Mouse (Mus musculus): ENCODE results near the gene Ccdc180.

Ccdc180 gene

GRCm38 (mm10) chr4:45972448-45972854 is 82.3 kb downstream of the Ccdc180 start:
- no peak for DNase-seq

- no peak for DNase-seq
These were observed 82.8 kb downstream of the Ccdc180 start for GRCm38 (mm10) chr4:45972951-45973350.

- DNase-seq = no peak
These were observed 87.0 kb downstream of the Ccdc180 start for GRCm38 (mm10) chr4:45976931-45977667.

GRCm38 (mm10) chr4:45979916-45980315 is 89.8 kb downstream of the Ccdc180 start:
- no peak for DNase-seq

GRCm38 (mm10) chr4:45981054-45981453 is 91.0 kb downstream of the Ccdc180 start:
- DNase-seq = no peak

- no peak for DNase-seq
These were observed 100.5 kb downstream of the Ccdc180 start for GRCm38 (mm10) chr4:45990427-45991135.

GRCm38 (mm10) chr4:45998536-45998935 is 108.4 kb downstream of the Ccdc180 start:
- no peak for DNase-seq

Data from thymus, postnatal 4 days (tissue).